Mouse (Mus musculus) sigmoid colon, adult 10 weeks (tissue): ENCODE data around the gene Ror2. TPM values are rescaled to one million over a fixed set of nuclear protein-coding genes. Genes with fewer than 3 reads are reported as not detected.

Experiments
- polyA plus RNA-seq: library from polyadenylated mRNA; stranded (reverse); fragments of 350-450 nt; fragmentation: Illumina TruSeq; extraction: RNeasy Lipid Tissue Mini Kit (QIAGEN cat#74804); gene quantifications from one replicate; pipeline ENCODE4 v1.2.3, GENCODE M21; 2014; ENCODE audit warnings: low read depth, low replicate concordance

Ror2 gene
- 1.6 TPM for polyA plus RNA-seq

GRCm38 (mm10) chr13:53285756-53286361 is at the start of gene Ror2:
Ror2 (minus strand) TSS chr13:53286124.

Other genes with a start within 250 kb of the Ror2 start
- gene Sptlc1, start 91.3 kb upstream of the Ror2 start, polyA plus RNA-seq = 57.0 TPM
- not detected for gene Msx2, start 186.9 kb upstream of the Ror2 start, polyA plus RNA-seq